Mouse (Mus musculus) layer of hippocampus, postnatal 36 days (tissue): ENCODE measurements around the gene Slc17a9. TPM values are rescaled to one million over a fixed set of nuclear protein-coding genes. Genes with fewer than 3 reads are reported as not detected.

Experiments
- DNase-seq, 2 experiments: peaks; one replicate each; pipeline ENCODE4 v3.0.0; 2022
- total RNA-seq, 2 experiments: library from RNA; stranded (reverse); gene quantifications; 2 replicates each; pipeline ENCODE4 v1.2.3; 2021

The Slc17a9 gene
- under 1 TPM in 1 of 2 experiments, not detected in 1; 0.51 TPM for total RNA-seq

- DNase-seq: no peak
Observed at GRCm38 (mm10) chr2:180724585-180725413, at the start of gene Slc17a9. Gene Slc17a9, plus strand, starts transcription at chr2:180725263.

GRCm38 (mm10) chr2:180676706-180677105 lies 48.4 kb upstream of the Slc17a9 start:
- no peak for DNase-seq

GRCm38 (mm10) chr2:180678609-180679140 lies 46.4 kb upstream of the Slc17a9 start:
- peak; percentile 49 to 72 for DNase-seq

GRCm38 (mm10) chr2:180681225-180681624 lies 43.8 kb upstream of the Slc17a9 start:
- DNase-seq: no peak

- no peak for DNase-seq
Observed at GRCm38 (mm10) chr2:180683524-180683923, 41.5 kb upstream of the Slc17a9 start.

- no peak for DNase-seq
Observed at GRCm38 (mm10) chr2:180684031-180684430, 41.0 kb upstream of the Slc17a9 start.

- peak in 1 of 2 experiments; percentile 19 for DNase-seq
Observed at GRCm38 (mm10) chr2:180689841-180690240, 35.2 kb upstream of the Slc17a9 start.

- DNase-seq: no peak
Observed at GRCm38 (mm10) chr2:180692630-180693029, 32.4 kb upstream of the Slc17a9 start.

GRCm38 (mm10) chr2:180695176-180695575 lies 29.9 kb upstream of the Slc17a9 start:
- DNase-seq: no peak

- DNase-seq: no peak
Observed at GRCm38 (mm10) chr2:180700457-180700856, 24.6 kb upstream of the Slc17a9 start.

GRCm38 (mm10) chr2:180701053-180701766 lies 23.9 kb upstream of the Slc17a9 start:
- no peak for DNase-seq

- peak; percentile 91 for DNase-seq
Observed at GRCm38 (mm10) chr2:180701767-180702621, 23.1 kb upstream of the Slc17a9 start.

GRCm38 (mm10) chr2:180702701-180703149 lies 22.3 kb upstream of the Slc17a9 start:
- no peak for DNase-seq

- DNase-seq: no peak
Observed at GRCm38 (mm10) chr2:180703175-180703574, 21.9 kb upstream of the Slc17a9 start.

- DNase-seq: no peak
Observed at GRCm38 (mm10) chr2:180703645-180704359, 21.3 kb upstream of the Slc17a9 start.

GRCm38 (mm10) chr2:180704591-180704990 lies 20.5 kb upstream of the Slc17a9 start:
- DNase-seq: no peak

GRCm38 (mm10) chr2:180705066-180705465 lies 20.0 kb upstream of the Slc17a9 start:
- no peak for DNase-seq

- DNase-seq: no peak
Observed at GRCm38 (mm10) chr2:180705975-180706374, 19.1 kb upstream of the Slc17a9 start.

- DNase-seq: no peak
Observed at GRCm38 (mm10) chr2:180709023-180709922, 15.8 kb upstream of the Slc17a9 start.

GRCm38 (mm10) chr2:180709923-180710272 lies 15.2 kb upstream of the Slc17a9 start, which contains the start of the genes Dido1 and Gid8:
Gene Dido1, minus strand, starts transcription at chr2:180709999.
Gene Gid8, plus strand, starts transcription at chr2:180710117.
- peak; percentile 96 for DNase-seq
